Mouse (Mus musculus): ENCODE data around the gene Mthfd1l.
"Not testable (repeated sequence)": the region's sequence is repeated elsewhere in the genome, so short reads cannot be mapped to it uniquely, and the experiment has no call there.

Gene Mthfd1l

DNA sequence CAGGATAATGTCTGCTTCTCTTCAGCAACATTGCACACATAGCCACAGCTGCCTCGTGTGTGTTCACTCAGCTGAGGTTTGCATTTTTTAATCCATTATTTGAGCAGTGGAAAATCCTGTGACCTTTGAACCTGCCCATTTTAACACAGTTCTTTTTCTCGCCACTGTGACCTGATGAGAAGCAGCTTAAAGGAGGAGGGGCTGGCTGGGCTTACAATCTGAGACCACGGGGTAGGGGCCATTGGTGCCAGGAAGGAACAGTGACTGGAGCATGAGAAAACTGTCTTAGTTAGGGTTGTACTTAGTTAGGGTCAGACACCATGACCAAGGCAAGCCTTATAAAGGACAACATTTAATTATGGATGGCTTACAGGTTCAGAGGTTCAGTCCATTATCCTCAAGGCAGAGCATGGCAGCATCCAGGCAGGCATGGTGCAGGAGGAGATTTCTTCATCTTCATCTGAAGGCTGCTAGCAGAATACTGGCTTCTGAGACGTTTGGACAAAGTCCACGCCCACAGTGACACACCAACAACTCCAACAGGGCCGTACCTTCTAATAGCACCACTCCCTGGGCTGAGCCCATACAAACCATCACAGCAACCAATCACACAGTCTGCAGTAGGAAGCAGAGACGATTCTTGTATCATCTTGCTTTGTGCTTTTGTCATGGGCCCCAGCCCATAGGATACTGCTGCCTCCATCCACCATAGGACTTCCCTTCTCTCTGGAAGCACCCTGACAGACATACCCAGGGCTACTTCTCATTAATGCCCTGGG is 112.6 kb downstream of the Mthfd1l start:
- no peak for DNase-seq

DNA sequence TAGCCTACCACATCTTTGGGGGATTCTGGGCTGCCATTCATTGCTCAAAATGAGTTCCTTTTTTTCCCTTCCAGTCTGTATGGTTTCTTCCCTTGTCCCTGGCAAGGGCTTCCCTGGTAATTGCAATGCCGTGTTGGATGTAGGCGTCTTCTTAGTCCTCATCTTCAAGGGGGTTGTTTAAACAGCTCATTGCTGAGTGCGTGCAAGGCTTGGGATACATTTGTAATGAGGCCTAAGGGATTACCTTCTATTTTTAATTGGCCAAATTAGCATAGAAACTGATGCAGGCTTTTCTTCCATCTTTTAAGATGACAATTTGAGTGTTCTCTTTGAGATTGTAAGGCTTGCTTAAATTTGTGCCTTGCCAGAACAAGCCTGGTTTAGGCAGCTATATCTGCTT is 114.6 kb downstream of the Mthfd1l start:
- no peak for DNase-seq

DNA sequence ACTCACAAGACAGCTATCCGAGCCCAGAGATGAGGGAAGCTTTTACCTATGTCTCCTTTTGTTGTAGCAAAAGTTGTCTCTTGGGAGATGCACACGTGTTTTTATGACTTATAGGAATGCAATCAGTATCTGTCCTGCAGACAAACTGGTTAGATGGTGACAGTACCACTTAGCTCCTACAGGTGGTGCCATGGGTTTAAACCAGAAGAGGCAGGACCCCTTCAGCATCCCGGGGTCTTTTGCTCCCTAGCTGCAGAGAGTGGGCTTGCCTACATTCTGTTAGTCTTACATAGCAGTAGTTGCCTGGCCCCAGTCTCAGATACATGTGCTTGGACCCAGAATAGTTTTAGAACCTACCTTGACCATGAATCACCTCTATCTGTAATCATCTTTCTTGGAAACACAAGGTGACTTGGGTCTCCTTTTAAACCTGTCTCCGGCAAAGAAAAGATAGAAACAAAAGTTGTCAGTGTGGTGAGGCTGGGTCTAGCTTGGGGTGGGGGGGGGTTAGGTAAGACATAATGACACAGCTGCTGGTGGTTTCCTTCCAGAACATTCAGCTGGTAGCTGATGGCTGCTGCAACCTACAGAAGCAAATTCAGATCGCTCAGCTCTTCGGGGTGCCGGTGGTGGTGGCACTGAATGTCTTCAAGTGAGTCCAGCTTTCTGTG is 116.0 kb downstream of the Mthfd1l start:
- DNase-seq, result peak; percentile 22 to 28

DNA sequence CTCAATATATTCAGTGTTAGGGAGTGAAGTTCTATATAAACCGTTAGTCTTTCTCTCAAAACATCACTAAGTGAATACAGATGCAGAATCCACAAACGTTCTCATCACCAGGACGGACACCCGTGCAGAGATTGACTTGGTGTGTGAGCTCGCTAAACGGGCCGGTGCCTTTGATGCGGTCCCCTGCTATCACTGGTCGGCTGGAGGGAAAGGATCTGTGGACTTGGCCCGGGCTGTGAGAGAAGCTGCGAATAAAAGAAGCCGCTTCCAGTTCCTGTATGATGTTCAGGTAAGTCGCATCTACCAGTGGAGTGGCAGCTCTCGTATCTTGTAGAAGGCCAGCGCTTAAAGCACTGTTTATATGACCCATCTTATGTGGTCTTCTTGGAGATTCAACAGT is 117.0 kb downstream of the Mthfd1l start:
- DNase-seq, result no peak

DNA sequence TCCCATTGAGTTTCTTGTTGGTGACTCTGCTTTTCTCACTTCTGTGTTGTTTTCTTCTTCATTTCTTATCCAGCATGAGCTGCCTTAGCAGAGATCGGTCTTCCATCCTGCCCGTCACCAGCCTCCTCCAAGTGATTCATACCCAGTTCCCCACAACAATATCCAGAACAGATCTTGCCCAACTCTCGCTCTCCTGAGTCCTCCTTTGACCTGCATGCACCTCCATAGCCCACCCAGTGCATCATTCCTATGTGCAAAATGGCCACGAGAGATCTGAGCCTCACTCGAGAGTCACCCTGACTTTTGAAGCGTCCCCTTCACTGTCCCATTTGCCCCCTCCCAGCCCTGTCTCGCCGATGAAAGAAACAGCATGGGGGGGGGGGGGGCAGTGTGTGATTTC is 120.1 kb downstream of the Mthfd1l start:
- DNase-seq, result no peak

DNA sequence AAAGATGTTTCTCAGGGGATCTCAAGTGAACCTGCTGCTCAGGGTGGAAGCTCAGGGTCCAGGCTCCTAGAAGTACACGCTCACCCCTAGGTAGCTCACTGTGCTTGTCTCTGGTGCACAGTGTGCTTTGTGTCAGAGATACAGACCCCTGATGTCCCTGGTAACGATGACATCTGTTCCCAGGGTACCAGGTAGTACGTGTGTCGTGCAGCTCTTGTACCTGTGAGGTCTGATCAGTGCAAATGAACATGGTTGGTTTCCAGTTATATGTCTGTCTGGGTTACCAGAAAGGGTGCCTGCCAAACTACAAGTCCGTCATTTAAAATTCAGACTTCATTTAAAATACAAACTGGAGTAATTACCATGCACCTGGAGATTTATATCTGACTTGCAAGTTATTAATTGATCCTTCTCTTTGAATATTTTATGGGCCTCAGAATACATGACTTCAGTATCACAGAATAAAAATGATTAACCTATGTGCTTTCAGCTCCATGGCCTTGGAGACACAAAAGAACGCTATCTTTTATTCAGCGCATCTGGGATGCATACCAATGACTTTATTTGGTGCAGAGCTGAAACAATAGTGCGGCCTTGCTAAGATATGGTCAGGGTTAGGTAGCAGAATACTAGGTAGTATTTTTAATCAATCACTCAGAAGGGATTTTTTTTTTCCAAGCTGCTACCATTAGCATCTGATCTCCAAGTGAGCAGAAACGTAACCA is 121.3 kb downstream of the Mthfd1l start:
- DNase-seq, result no peak

DNA sequence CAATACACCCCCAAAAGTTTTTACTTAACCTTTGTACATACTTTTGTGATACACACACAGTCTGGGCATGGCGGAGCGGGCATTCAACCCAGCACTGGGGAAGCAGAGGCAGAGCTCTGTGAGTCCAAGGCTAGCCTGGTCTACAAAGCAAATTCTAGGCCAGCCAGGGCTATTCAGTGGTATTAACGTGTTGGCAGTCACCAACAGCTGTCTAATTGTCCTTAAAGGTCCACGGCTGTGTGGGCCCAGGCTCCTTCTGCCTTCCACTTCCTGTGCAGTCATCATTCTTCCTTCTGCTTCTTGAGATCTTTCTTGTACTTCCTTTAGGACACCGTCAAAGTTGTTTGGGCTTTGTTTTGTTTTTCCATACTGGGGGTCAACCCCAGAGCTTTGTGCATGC is 123.2 kb downstream of the Mthfd1l start:
- no peak for DNase-seq

DNA sequence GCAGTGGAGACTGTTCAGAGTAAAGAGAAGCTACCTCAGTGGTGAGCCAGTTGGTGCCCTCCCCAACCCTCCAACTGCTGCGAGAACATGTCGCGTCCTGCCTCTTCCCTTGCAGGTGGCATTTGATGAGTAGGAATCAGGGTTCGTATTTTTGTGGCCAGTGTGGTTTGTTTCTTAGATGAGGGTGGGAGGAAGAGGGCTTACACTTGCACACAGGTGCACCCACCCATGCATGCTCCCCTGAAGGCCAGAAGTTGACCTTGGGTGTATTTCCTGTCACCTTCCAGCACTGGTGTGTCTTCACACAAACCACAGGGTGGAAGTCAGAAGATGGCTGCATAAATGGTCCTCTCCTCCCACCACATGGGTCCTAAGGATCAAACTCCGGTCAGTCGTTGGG is 127.1 kb downstream of the Mthfd1l start:
- peak; percentile 7 for DNase-seq

DNA sequence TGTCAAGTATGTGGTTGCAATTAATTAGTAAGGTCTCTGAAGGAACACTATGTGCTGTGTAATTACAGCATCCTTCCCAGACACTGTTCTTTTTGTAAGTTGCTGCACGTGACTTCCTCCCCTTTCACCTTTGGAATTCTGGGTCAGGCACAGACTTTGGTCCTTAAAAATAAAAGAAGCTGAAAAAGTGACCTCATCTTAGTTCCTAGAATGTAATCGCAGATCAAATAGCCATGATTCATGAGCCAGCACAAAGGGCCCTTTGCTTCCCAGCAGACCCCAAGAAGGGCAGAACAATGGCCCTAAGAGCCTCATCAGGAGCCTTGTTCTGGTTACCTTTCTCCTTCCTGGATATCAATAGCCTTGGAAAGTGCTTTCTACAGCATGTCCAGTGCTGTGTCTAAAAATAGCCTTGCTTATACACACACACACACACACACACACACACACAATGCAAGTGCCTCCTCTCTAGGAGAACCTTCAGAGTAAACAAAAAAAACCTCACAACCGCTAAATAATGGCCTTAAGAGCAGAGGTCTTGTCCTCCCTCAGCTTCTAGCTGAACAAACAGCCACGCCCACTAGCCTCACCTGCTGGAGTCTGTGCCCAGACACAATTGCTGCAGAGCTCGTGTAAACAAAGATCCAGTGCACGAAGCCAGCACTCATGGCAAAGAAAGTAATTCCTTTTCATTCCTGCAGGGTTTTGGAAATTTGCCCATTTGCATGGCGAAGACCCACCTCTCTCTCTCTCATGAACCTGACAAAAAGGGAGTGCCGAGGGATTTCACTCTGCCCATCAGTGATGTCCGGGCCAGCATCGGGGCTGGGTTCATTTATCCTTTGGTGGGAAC is 133.0 kb downstream of the Mthfd1l start:
- DNase-seq, result no peak

DNA sequence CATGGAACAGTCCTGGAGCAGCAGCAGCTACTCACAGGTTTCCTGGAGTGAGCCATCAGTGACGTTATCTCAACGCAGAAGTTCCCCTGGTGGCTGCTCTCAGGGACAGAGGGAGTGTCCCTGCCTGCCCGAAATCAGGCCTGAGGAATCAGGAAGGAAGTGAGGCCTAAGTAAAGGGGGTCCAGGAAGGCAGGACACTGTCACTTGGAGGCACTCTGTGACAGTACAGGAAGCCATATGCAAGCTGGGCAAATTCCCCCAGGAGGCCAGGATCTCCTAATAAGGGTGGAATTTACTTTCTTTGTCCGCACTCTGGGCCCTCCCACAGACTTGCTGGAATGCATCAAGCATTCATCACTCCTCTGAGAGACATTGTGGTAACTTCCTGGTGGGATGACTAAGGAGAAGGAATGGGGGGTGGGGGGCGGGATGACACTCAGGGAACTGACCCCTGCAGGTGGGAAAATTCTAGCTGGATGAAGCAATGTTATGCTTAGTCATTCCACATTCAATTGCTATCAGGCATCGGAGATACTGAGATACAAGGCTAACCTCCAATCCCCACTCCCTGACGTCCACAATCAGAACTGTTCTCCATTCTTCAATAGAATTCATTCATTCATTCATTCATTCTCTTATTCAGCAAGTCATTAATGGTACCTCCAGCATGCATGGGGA is 134.9 kb downstream of the Mthfd1l start:
- no peak for DNase-seq

DNA sequence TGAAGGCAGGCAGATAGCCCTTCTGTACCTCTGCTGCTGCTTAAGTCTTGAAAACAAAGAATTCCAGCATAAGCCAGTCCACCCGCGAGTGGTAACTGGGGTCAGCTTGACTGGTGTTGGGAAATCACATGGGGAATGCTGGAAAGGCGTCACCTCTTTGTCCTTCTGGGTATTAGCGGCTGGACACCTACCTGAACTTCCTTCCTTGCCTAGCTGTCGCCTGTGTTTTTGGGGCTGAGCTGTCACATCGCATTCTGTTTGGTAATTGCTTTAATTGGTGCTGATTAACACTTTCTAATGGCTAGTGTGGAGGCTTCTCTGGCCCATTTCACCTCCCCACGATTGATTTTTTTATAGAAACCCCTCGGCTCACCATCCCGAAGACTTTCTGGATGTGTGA is 135.5 kb downstream of the Mthfd1l start:
- DNase-seq, result no peak

DNA sequence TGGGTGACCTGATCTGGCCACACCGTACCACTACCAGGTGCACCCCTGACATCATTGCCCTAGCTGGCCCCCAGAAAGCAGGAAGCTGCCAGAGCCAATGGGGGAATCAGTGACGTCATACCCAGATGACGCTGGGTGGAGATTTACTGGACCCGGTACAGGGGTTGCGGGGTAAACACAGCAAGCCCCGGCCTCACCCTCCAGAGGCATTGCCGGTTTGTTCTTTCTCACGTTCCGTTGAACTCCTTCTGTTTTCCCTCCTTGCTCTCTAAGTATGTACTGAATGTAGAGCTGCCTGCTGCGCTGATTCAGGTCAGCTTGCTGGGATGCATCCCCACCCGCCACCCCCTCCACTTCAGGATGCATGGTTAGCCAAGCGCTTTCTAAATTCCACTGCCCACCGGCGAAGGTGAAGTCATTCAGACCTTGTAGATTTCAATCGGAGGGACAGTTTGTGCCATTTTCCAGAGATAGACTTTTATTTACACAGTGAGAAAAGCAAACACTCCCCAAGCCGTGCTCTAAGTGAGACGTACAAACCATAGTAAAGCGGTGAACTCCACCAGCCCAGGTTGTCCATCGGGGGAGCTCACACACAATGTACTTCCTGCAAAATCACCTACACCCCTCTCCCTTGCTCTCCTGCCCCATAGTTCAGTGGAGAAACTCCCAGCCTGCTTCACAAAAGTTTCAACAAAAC is 138.3 kb downstream of the Mthfd1l start:
- no peak for DNase-seq

DNA sequence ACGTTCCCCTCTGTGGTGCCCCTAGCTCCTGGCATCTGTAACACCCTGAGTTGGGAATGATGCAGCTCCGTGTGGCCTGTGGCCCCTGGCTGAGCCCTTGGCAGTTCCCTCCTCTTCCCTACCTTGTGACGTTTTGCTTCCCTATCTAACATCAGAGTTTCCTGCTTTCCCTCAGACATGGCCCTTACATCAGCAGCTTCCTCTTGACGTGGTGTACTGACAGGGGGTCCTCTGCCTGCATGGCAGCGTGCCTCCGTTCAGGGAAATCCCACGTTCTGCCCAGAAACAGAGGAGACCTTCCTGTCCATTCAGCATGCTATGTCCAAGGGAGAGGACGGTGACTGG is 138.8 kb downstream of the Mthfd1l start:
- no peak for DNase-seq

DNA sequence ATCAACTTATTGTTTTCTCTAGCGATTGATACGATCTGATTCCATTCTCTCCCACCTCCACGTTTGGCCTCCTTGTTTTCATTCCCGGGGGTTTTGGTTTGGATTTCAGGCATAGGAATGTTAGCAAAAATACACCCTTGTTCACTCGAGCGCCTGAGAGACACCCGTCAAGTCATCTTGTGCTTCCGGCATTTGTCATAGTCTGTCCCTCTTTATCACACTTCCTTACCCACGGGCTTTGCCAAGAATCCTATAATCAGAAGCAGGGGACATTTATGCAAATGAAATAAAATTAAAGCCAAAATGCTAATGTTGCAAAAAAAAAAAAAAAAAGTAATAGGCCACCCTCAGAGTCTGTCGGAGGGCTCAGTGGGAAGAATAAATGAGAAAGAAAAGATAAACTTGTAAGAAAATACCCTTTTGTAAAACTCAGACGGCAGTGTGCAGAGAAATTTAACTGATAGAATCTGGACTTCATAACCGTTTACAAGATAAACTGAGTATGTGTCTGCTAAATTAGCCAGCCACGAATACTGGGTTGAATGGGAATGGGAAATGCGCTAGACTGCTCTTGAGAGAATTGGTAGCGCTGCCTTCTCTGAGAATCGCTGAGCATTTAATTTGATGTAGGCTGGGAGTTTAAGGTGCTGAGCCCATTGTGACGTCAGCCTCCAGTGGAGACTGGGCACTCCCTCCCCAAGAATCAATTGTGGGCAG is 139.9 kb downstream of the Mthfd1l start:
- no peak for DNase-seq

DNA sequence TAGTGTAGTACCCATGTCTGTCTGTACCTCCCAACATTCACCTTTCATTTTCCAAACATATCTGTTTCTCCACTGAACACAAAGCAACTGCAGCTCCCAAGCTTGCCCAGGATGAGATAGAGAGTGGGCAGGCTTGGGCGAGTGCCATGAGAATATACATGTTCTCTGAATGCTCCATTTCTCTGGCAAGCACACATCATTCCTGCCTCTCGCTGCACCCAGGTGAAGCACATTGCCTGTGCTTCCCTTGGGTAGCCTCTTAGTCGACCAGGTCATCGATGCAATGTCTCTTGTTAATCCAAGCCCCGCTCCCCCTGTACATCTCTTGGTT is 140.4 kb downstream of the Mthfd1l start:
- no peak for DNase-seq

DNA sequence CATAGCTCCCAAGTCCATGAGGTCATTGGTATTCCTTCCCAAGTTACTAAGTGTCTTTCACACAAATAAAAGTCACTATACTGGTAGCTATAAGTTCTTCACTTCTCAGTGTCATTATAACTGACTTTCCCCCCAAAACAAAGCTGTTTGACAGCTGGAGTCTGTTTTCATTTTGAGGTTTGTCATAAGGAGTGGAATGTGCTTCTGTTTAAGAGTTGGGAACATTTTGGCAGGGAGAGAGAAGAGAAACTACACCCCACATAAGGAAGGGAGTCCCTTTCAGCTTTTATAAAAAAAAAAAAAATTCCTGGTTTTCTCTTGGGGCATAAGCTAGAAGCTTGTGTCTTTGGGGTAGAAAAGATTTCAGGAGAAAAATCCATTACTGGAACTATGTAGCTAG is 143.7 kb downstream of the Mthfd1l start:
- DNase-seq, result no peak

DNA sequence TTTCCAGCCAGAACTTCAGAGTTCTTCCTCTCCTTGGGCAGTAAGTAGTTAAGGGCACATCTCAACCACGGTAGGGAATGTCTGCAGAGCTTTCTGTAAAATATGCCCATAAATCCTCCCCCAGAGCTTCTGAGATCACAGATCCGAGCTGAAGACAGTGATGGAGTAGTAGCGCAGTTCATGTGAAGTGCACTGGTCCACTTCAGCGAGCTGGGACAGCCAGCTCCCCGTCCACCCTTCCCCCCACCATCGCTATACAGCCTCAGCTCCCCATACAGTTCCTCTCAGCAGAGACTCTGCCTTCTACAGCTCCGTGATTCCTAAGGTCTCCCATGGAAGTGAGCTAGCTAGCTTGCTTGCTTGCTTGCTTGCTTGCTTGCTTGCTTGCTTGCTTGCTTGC is 144.2 kb downstream of the Mthfd1l start:
- DNase-seq, result no peak

DNA sequence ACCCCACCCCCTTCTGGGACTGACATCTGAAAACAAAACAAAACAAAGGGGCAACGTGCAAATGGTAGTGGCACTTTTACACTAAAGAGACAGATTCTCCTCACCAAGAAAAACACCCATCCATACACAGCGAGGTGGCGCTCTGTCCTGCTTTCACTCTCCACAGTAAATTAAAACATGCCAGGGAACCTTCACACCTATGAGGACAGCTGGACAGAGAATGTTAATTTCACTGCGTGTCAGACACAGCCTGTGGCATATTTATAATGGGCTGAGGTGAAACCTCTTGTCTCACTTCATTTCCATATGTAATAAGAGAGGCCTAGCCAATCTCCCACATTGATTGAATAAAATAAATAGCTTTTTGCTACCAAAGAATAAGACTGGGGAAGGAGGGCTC is 146.4 kb downstream of the Mthfd1l start:
- no peak for DNase-seq

DNA sequence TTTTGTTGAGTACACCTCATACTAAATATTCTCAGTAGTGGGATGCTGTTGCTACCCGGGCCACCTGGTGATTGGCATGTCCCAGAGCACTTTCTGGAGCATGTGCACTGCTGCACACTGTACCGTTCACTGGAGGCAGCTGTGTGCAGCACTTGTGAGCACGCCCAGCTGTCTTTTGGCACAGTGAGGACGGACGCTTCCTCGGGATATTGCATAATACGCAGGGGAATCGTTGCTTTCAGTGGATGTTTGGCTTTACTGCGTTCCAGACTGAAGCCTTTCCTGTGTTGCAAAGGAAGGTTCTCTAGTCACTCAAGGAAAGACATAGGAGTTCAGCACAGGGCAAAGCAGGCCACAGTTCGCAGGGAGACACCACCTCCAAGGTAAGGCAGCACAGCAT is 147.8 kb downstream of the Mthfd1l start:
- DNase-seq, result no peak

DNA sequence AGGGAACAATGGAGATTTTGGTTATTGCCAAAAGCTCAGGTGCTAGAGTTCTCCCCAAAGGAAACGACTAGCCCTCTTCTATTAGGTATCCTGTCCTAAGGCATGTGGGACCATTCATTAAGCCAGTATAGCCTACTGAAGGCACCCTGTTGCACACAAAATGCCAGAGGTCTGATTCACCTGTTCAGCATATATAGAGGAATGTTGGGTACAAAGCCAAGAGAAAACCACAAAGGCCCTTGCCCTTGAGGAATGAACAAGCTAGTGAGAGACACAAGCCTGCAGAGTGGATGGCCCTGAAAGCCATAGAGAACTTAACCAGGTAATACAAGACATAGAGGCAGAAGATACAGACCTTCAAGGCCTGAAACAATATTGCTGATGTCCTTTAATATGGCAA is 148.3 kb downstream of the Mthfd1l start:
- no peak for DNase-seq

DNA sequence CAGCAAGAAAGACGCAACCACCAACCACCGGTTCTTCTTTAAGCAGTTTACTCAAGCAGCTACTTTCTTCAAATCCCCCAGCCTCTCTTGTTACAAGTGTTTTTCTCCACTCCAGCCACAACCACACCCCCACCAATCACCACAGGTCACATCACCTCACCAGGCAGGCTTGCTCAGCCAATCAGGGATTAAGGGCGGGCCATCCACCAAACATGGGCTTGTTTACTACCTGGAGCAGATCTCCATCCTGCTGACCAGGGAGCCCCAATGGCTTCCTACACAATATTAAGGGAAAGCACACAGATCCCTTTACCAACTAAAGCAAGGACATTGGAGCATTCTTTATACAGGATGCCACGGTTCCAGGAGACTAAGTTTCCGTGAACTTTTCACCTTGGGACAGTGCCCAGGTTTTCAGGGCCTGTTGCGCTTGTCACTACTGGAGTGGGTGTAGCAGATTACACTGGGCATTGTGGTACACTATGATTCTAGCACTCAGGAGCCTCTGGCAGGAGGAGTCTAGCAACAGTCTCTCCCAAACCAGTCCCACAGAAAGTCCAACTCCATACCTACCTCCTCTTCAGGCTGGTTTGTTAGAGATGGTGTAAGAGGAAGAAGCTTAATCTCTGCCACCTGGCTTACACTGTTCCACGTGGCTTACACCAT is 150.5 kb downstream of the Mthfd1l start:
- DNase-seq, result not testable (repeated sequence)

All from B cell, adult 2 months (primary cell).